Mouse (Mus musculus): ENCODE data around the gene Gskip.

- TF ChIP-seq CTCF (IDR thresholded peaks at IDR 0.05; ENCODE audit: control insufficient read depth, insufficient read depth, insufficient replicate concordance, low read depth, low read length) (no peak), POLR2A (IDR thresholded peaks at IDR 0.05; ENCODE audit: control insufficient read depth, low read depth, low read length) (no peak)
Observed at GRCm38 (mm10) chr12:105727268-105727667, 42.6 kb downstream of the Gskip start.

All from testis, adult 2 months (tissue).